Mouse (Mus musculus) erythroblast, embryonic 14.5 days (primary cell): ENCODE measurements around the gene Marveld3.

Source experiments
- GATA1 ChIP-seq: IDR thresholded peaks from 2 replicates; pipeline ENCODE4 v1.6.1; 2012; ENCODE audit warnings: low read length, inconsistent platforms, mixed read lengths
- TAL1 ChIP-seq: IDR thresholded peaks from 3 replicates; pipeline ENCODE4 v1.6.1; 2012; ENCODE audit warnings: low read length, inconsistent platforms, mixed read lengths

DNA sequence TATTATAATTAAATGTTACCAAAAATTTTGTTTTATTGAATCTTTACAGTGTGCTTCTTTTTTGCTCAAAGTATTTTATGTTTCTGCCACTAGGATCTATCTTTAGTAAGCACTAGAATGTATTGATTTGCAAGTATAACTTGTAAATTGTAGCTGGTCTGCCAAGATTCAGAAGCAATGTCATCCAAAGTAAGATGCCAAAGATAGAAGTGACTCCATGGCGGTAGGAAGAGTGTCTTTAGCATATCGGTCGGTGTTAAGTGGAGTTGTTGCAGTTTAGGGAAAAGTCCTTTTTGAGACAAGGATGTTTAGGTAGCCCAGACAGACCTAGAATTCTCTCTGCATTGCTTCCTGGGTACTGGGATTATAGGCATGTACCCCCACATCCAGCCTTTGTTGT is 55.1 kb downstream of the Marveld3 start:
- TF ChIP-seq GATA1 (no peak), TAL1 (no peak)
